Mouse (Mus musculus) CH12F3 (cell line): ENCODE data around the gene Trim63.

ENCODE experiments used
- in situ Hi-C: fragments of 300-500 bp; cut with MboI; formaldehyde crosslinking; loops from 2 replicates; pipeline ENCODE4 v1.14.3; 2020; ENCODE audit warnings: low sequenced_read_pairs

The Trim63 gene

GRCm38 (mm10) chr4:134362586-134362985 is 47.7 kb downstream of the Trim63 start:
- in situ Hi-C loops, result no loop called here

DNA sequence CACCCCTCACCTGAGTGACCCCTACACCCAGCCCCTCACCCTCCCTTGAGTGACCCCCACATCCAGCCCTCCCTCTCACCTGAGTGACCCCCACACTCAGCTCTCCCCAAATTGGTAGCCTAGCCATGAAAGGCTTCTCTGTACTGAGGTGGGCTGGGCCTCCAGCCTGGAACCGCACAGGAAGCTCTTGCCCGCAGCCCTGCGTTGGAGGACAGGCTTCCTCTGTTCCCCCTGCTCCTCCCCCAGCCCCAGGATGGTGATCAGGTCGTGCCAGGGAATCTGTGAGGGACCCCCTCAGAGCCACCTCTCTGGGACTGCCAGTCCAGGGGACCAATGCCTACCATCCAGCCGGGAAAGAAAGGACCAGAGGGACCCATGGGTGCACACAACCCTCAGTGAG is 50.4 kb downstream of the Trim63 start:
- in situ Hi-C loops, result no loop called here

DNA sequence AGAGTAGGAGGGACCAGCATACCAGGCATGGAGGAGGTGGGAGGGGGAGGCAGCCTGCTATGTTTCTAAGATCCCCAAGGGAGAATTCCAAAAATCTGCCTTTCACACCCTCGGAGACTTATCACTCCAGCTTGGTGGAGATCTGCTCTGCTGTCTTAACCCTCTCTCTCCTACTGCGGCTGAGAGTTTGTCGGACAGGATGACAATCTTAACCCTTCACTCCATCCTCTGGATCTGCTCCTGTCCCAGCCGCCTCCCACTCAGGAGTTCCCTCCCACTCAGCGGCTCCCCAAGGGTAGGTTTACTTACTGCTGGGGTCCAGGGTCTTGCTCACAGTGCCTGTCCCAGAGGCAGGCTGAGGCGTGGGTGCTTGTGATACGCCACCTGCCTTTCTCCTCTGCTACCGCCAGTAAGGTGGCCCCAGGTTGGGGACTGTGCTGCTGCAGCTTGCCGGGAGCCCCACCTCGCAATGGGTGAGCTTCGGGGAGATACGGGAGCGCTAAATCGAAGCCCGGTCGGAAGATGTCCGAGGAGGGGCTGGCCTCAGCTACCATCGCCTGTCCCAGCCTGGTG is 55.8 kb downstream of the Trim63 start:
- in situ Hi-C loops, result no loop called here

DNA sequence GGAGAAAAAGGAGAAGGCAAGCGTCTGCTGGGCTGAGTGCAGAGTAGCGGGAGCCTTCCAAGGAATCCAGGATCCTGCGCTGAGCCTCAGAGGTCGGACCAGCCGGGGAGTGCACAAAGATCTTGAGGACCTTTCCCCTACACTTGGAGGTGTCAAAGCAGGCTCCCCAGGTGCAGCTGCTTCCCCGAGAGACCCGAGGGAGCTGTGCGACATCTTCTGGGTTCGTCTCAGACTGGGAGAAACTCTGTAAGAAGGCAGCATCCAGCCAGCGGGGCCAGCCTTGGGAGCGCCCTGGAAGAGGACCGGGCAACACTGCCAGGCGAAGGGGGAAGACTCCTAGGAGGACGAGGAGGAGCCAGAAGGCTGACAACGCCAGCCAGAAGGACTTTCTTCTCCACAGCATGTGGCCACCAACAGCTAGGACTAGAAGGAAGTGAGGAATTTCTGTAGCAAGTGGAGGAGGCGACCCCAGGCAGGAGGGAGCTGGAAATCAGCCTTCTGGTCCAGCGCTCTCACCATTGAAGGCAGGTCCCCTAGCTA is 56.5 kb downstream of the Trim63 start:
- in situ Hi-C loops, result no loop called here

- in situ Hi-C loops, result no loop called here
These were observed 57.4 kb downstream of the Trim63 start for GRCm38 (mm10) chr4:134372294-134372747.

DNA sequence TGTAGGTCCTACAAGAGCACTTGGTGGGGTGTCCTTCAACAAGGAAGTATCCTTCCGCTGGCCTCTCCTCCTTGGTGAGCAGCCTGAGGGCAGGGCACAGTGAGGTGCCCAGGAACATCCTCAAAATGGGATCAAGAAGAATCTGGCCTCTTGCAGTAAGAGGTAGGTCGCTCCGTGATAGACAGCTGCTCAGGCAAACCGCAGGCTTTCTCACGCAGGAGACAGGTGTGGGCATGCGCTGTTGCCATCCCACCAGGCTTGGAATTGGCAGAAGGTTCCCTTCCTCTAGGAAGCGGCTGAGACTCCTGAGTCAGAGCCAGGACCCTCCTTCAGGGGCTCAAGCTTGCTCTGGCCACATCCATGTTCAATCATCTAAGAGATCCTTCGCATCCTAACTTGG is 58.4 kb downstream of the Trim63 start:
- in situ Hi-C loops, result no loop called here

DNA sequence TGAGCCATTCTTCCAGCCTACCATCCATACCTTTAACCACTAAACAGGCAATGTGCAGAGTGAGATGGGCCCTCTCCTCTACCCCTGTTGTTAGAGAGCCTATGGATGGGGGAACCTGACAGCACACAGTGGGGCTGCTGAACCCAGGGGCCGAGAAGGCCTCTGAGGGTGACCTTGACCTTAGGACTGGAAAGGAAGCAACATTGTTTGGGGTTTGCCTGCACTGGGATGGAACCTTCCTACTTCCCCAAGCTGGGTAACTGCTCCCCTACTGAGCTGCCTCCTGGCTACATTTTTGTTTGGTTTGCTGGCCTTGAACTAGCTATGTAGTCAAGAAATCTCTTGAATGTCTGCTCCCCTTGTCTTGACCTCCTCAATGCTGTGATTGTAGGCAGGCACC is 59.4 kb downstream of the Trim63 start:
- in situ Hi-C loops, result no loop called here

DNA sequence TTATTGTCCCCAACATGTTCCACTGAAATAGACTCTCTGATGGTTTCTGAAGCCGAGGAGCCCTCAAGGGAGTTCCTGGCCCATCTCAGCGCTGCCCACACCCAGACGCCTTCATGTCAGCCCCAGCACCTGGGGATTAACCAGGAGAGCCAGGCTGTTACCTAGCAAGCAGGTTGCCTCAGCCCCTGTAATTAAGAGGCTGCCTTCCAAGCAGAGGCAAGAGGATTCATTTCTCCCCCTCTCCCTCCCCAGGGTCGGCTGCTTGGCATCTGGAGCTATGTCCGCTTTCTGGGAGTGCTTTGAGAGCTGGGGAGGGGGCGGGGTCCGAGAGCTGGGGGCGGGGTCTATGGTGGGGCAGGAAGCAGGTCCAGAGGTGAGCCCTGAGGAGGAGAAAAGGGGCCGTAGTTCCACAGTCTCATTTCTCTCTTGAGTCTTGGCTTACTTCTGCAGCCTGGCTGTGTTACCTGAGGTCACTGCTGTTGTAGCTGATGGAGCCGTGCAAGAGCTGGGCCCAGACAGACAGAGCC is 63.2 kb downstream of the Trim63 start:
- in situ Hi-C loops, result no loop called here
